Mouse (Mus musculus): Measurements from ENCODE around the gene Cdc20b. TPM values are rescaled to one million over a fixed set of nuclear protein-coding genes. Genes with fewer than 3 reads are reported as not detected.
"Not testable (repeated sequence)": the region's sequence is repeated elsewhere in the genome, so short reads cannot be mapped to it uniquely, and the experiment has no call there.

Gene Cdc20b
- polyA plus RNA-seq, 1 experiment: not detected

- TF ChIP-seq CTCF (IDR thresholded peaks at IDR 0.05; ENCODE audit: insufficient read depth, low read depth, low read length) (no peak), POLR2A (IDR thresholded peaks at IDR 0.05; ENCODE audit: insufficient read depth, low read depth, low read length) (no peak)
- H3K27ac ChIP-seq (ENCODE audit: insufficient read depth, low read depth, low read length): no peak within 1 kb of the TSS
- H3K4me1 ChIP-seq (ENCODE audit: control insufficient read depth, insufficient read depth, low read length): peaks cover 20% of the 10 kb centered on the region
- WGBS: under 1% methylated on average over 62 of the region's 63 CpGs
- peak within 1 kb of the TSS; percentile 37 for H3K4me3 ChIP-seq (ENCODE audit: insufficient read depth, low read depth, low read length)
Observed at GRCm38 (mm10) chr13:112993531-112994152, 41.3 kb upstream of the Cdc20b start, which contains the start of gene Mcidas. Mcidas (plus strand) TSS chr13:112993845.

GRCm38 (mm10) chr13:112994191-112994590 is 40.7 kb upstream of the Cdc20b start:
- WGBS: 1% methylated on average over 25 of the region's 25 CpGs
- no peak overlapping the region for H3K27ac ChIP-seq (ENCODE audit: insufficient read depth, low read depth, low read length)
- peaks cover 18% of the 10 kb centered on the region for H3K4me1 ChIP-seq (ENCODE audit: control insufficient read depth, insufficient read depth, low read length)
- H3K4me3 ChIP-seq (ENCODE audit: insufficient read depth, low read depth, low read length): peak overlapping the region; percentile 37
- TF ChIP-seq POLR2A (IDR thresholded peaks at IDR 0.05; ENCODE audit: insufficient read depth, low read depth, low read length): no peak
- peak; percentile 45; the same call in 1 of the 2 replicates for TF ChIP-seq CTCF (IDR thresholded peaks at IDR 0.05; ENCODE audit: insufficient read depth, low read depth, low read length)

DNA sequence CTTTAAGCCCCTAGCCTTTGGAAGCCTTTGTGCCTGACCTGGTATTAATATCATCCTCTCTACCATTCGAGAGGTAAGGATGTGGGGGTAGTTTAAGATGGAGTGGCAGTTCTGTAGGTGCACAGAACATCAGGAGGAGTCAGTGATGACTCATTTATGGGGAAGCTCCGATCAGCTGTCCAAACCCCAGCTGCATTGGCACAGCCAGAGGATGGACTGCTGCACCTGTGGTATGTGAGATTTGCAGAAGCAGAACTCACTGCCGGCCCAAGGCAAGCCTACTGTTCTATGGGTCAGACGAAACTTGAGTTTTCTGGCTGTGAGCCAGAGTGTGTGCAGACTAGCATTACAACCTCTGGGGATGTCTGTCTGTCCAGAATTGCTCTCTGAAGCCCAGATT is 38.5 kb upstream of the Cdc20b start:
- Histone ChIP-seq H3K4me1 (ENCODE audit: control insufficient read depth, insufficient read depth, low read length) (peaks cover 13% of the 10 kb centered on the region), H3K27ac (ENCODE audit: insufficient read depth, low read depth, low read length) (no peak overlapping the region), H3K4me3 (ENCODE audit: insufficient read depth, low read depth, low read length) (no peak overlapping the region)
- WGBS: 70% methylated on average over 4 of the region's 4 CpGs
- TF ChIP-seq CTCF (IDR thresholded peaks at IDR 0.05; ENCODE audit: insufficient read depth, low read depth, low read length) (no peak), POLR2A (IDR thresholded peaks at IDR 0.05; ENCODE audit: insufficient read depth, low read depth, low read length) (no peak)

DNA sequence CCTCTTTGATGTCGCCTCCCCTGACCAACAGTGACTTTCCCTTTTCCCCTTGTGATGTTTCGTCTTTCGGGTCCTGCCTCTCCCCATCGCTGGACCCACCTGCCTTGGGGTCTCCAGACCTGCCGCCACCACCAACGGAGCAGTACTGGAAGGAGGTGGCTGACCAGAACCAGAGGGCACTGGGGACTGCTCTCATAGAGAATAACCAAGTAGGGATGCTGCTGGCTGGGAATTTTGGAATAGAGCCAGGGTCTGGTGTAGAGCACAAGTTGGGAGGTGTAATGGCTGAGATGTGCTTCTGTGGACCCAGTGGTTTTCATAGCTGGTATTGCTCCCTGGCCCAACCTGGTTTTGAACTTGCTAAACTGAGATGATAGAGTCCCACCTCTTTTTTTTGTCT is 37.5 kb upstream of the Cdc20b start:
- Histone ChIP-seq H3K4me3 (ENCODE audit: insufficient read depth, low read depth, low read length) (no peak overlapping the region), H3K4me1 (ENCODE audit: control insufficient read depth, insufficient read depth, low read length) (peaks cover 13% of the 10 kb centered on the region), H3K27ac (ENCODE audit: insufficient read depth, low read depth, low read length) (no peak overlapping the region)
- 65% methylated on average over 6 of the region's 6 CpGs for WGBS
- no peak for TF ChIP-seq CTCF (IDR thresholded peaks at IDR 0.05; ENCODE audit: insufficient read depth, low read depth, low read length)
- no peak for TF ChIP-seq POLR2A (IDR thresholded peaks at IDR 0.05; ENCODE audit: insufficient read depth, low read depth, low read length)

- Histone ChIP-seq H3K4me3 (ENCODE audit: insufficient read depth, low read depth, low read length) (peak overlapping the region; percentile 66), H3K4me1 (ENCODE audit: control insufficient read depth, insufficient read depth, low read length) (peaks cover 9% of the 10 kb centered on the region), H3K27ac (ENCODE audit: insufficient read depth, low read depth, low read length) (peak overlapping the region; percentile 72)
- WGBS: under 1% methylated on average over 46 of the region's 46 CpGs
- 0 out of 2 replicates have a peak, but pooled peaks have one; percentile 14 for TF ChIP-seq CTCF (IDR thresholded peaks at IDR 0.05; ENCODE audit: insufficient read depth, low read depth, low read length)
- no peak; the same call in 1 of the 2 replicates for TF ChIP-seq POLR2A (IDR thresholded peaks at IDR 0.05; ENCODE audit: insufficient read depth, low read depth, low read length)
Observed at GRCm38 (mm10) chr13:112998427-112999201, 36.3 kb upstream of the Cdc20b start.

GRCm38 (mm10) chr13:113000090-113000489 is 34.8 kb upstream of the Cdc20b start:
- H3K27ac ChIP-seq (ENCODE audit: insufficient read depth, low read depth, low read length): no peak overlapping the region
- WGBS: 78% methylated on average over 3 of the region's 3 CpGs
- peaks cover 2% of the 10 kb centered on the region; the same call in 1 of the 2 replicates for H3K4me1 ChIP-seq (ENCODE audit: control insufficient read depth, insufficient read depth, low read length)
- TF ChIP-seq POLR2A (IDR thresholded peaks at IDR 0.05; ENCODE audit: insufficient read depth, low read depth, low read length) (no peak), CTCF (IDR thresholded peaks at IDR 0.05; ENCODE audit: insufficient read depth, low read depth, low read length) (no peak)
- no peak overlapping the region for H3K4me3 ChIP-seq (ENCODE audit: insufficient read depth, low read depth, low read length)

DNA sequence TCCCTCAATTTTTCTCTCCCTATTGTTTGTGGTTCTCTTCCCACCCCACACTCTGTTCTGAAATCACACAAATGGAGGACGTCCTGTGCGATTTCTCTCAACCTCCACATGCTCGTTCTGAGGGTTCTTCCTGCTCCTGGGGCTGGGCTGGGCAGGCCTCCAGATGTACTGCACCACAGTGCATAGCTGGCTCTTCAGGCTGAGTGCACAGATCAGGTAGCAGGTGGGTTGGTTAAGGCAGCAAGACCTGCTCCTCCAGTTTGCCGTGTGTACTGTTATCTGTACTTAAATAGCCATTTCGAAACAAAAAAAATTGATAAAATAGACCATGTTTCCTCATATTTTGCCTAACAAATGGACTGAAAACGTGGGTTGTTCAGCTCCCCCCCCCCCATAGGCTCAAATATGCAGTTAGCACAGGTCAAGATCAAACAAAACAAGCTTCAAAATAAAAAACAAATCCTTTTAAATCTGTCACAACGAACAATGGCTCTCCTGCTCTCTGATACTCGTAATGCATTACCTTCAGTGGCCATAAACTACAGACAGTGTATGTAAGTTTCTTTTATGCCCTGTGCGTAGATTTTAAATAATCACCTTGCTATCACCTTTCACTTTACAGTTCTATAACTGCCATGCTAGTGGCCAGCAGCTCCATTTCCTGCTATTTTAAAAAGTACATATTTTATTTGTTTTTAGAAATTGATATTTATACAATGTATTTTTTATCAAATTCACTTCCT is 34.2 kb upstream of the Cdc20b start:
- no peak overlapping the region for H3K4me3 ChIP-seq (ENCODE audit: insufficient read depth, low read depth, low read length)
- 79% methylated on average over 9 of the region's 9 CpGs for WGBS
- no peak for TF ChIP-seq CTCF (IDR thresholded peaks at IDR 0.05; ENCODE audit: insufficient read depth, low read depth, low read length)
- TF ChIP-seq POLR2A (IDR thresholded peaks at IDR 0.05; ENCODE audit: insufficient read depth, low read depth, low read length): no peak
- H3K27ac ChIP-seq (ENCODE audit: insufficient read depth, low read depth, low read length): no peak overlapping the region
- peaks cover 2% of the 10 kb centered on the region; the same call in 1 of the 2 replicates for H3K4me1 ChIP-seq (ENCODE audit: control insufficient read depth, insufficient read depth, low read length)

DNA sequence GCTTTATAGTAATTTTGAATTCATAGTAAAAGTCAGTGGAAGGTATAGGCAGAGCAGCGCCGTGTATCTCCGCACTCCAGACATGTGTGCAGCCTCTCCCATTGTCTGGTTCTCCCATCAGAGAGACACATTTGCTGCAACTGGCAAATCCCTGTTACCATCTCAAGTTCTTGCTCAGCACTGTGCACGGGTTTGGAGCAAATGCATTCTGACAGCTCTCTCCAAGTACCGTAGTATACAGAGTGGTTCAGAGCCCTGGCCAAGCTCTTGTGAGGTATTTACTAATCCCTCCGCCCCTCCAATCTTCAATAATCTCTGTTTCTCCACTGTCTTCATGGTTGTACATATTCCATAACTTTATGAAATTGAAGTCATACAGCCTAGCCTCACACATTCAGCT is 22.2 kb upstream of the Cdc20b start:
- 46% methylated on average over 6 of the region's 6 CpGs for WGBS
- TF ChIP-seq CTCF (IDR thresholded peaks at IDR 0.05; ENCODE audit: insufficient read depth, low read depth, low read length) (no peak), POLR2A (IDR thresholded peaks at IDR 0.05; ENCODE audit: insufficient read depth, low read depth, low read length) (no peak)
- H3K27ac ChIP-seq (ENCODE audit: insufficient read depth, low read depth, low read length): no peak overlapping the region
- H3K4me3 ChIP-seq (ENCODE audit: insufficient read depth, low read depth, low read length): no peak overlapping the region
- no peaks in the 10 kb centered on the region for H3K4me1 ChIP-seq (ENCODE audit: control insufficient read depth, insufficient read depth, low read length)

DNA sequence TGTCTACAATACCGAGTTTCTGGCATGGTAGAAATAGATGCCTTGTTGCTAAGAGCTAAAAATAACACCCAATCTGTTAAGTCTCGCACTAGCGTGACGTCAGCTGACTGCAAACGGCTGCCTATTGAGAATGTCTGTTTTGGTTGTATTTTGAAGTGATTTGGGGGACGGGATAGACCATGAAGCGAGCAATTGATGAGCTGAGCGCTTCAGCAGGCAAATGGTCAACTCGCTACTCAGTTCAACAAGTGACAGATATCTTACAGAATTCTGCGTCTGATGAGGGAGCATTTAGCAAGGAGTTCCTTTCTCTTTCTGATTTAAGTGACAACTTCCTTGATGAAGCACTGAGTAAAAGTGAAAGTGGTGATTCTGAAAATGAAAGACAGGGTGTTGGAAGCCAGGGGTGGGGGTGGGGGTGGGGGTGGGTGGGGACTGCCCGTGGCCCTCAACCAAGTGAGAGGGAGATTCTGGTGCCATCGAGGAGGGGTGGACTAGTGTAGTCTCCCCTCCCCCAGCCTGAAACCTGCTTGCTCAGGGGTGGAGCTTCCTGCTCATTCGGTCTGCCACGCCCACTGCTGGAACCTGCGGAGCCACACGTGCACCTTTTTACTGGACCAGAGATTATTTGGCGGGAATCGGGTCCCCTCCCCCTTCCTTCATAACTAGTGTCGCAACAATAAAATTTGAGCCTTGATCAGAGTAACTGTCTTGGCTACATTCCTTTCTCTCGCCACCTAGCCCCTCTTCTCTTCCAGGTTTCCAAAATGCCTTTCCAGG is 21.5 kb upstream of the Cdc20b start:
- not testable (repeated sequence) for H3K4me3 ChIP-seq (ENCODE audit: insufficient read depth, low read depth, low read length); H3K27ac ChIP-seq (ENCODE audit: insufficient read depth, low read depth, low read length); H3K4me1 ChIP-seq (ENCODE audit: control insufficient read depth, insufficient read depth, low read length)
- WGBS: 36% methylated on average over 20 of the region's 20 CpGs

Measured in olfactory bulb, adult 2 months (tissue).